Mouse (Mus musculus) heart, embryonic 15.5 days (tissue): ENCODE results near the gene Slc4a5. TPM values are rescaled to one million over a fixed set of nuclear protein-coding genes. Genes with fewer than 3 reads are reported as not detected.

Experiments
- ATAC-seq: fragments of 200-750 bp; cut with Nextera tagmentation; replicated peaks from 2 replicates; pipeline ENCODE4 v1.8.0; 2017; ENCODE audit warnings: low read depth, moderate TSS enrichment; ENCODE audit not compliant: insufficient number of reproducible peaks, insufficient read depth, low FRiP score
- H3K27ac ChIP-seq: fragments of 300-500 bp; sonication (generic); 2 replicates; pipeline ENCODE4 v1.5.1; 2015; ENCODE audit warnings: mild to moderate bottlenecking, inconsistent platforms
- H3K27me3 ChIP-seq: fragments of 300-500 bp; sonication (generic); 2 replicates; pipeline ENCODE4 v1.6.1; 2015; ENCODE audit warnings: inconsistent platforms
- H3K36me3 ChIP-seq: fragments of 300-500 bp; sonication (generic); 2 replicates; pipeline ENCODE4 v1.6.1; 2015; ENCODE audit warnings: mild to moderate bottlenecking, inconsistent platforms
- H3K4me1 ChIP-seq: fragments of 300-500 bp; sonication (generic); replicated peaks from 2 replicates; pipeline ENCODE4 v1.6.1; 2015; ENCODE audit warnings: inconsistent platforms
- H3K4me2 ChIP-seq: fragments of 300-500 bp; sonication (generic); 2 replicates; pipeline ENCODE4 v1.6.1; 2015; ENCODE audit warnings: inconsistent platforms, mild to moderate bottlenecking, moderate library complexity
- H3K4me3 ChIP-seq: fragments of 300-500 bp; sonication (generic); 2 replicates; pipeline ENCODE4 v1.5.1; 2015; ENCODE audit warnings: mild to moderate bottlenecking, inconsistent platforms
- H3K9ac ChIP-seq: fragments of 300-500 bp; sonication (generic); 2 replicates; pipeline ENCODE4 v1.6.1; 2015; ENCODE audit warnings: mild to moderate bottlenecking, inconsistent platforms
- H3K9me3 ChIP-seq: fragments of 300-500 bp; sonication (generic); replicated peaks from 2 replicates; pipeline ENCODE4 v1.6.1; 2016; ENCODE audit warnings: inconsistent platforms
- WGBS: fragments of 180-500 bp; shearing (Covaris S2); methylation state at CpG from one replicate; pipeline ENCODE4 v1.1.7; 2015; ENCODE audit warnings: mixed read lengths; 5-methylcytosine and 5-hydroxymethylcytosine counted together
- polyA plus RNA-seq: library from polyadenylated mRNA; unstranded; fragments of >200 nt; fragmentation: Nextera tagmentation; extraction: Ambion mirVana; gene quantifications from 2 replicates; pipeline ENCODE4 v1.2.1, GENCODE M21; 2015

The Slc4a5 gene
- polyA plus RNA-seq, 1 experiment from 2014 or later: 0.28 TPM

GRCm38 (mm10) chr6:83268144-83269010 lies 48.7 kb downstream of the Slc4a5 start:
- Histone ChIP-seq H3K4me3 (peak overlapping the region; percentile 51), H3K27me3 (0 out of 2 replicates have a peak, but pooled peaks cover 2% of the 10 kb centered on the region), H3K36me3 (no peaks in the 10 kb centered on the region), H3K4me2 (peak overlapping the region; percentile 59), H3K9ac (peak overlapping the region; percentile 46), H3K27ac (peak overlapping the region; percentile 56), H3K4me1 (peaks cover 7% of the 10 kb centered on the region), H3K9me3 (no peaks in the 10 kb centered on the region)
- 2% methylated on average over 28 of the region's 28 CpGs for WGBS
- ATAC-seq: peak; percentile 92

- 76% methylated on average over 11 of the region's 11 CpGs for WGBS
- no peak overlapping the region for H3K27ac ChIP-seq
- no peak for ATAC-seq
- no peak overlapping the region for H3K9ac ChIP-seq
- peaks cover 12% of the 10 kb centered on the region for H3K27me3 ChIP-seq
- no peaks in the 10 kb centered on the region for H3K9me3 ChIP-seq
- no peaks in the 10 kb centered on the region for H3K36me3 ChIP-seq
- H3K4me1 ChIP-seq: no peaks in the 10 kb centered on the region
- no peak overlapping the region for H3K4me3 ChIP-seq
- no peak overlapping the region for H3K4me2 ChIP-seq
These were observed 54.1 kb downstream of the Slc4a5 start for GRCm38 (mm10) chr6:83273733-83274132.

- Histone ChIP-seq H3K27ac (no peak overlapping the region), H3K36me3 (no peaks in the 10 kb centered on the region), H3K4me2 (no peak overlapping the region), H3K9ac (no peak overlapping the region), H3K9me3 (no peaks in the 10 kb centered on the region), H3K4me3 (no peak overlapping the region), H3K27me3 (peaks cover 10% of the 10 kb centered on the region), H3K4me1 (no peaks in the 10 kb centered on the region)
- no peak for ATAC-seq
- 62% methylated on average over 13 of the region's 13 CpGs for WGBS
These were observed 57.5 kb downstream of the Slc4a5 start for GRCm38 (mm10) chr6:83277151-83277550.

- Histone ChIP-seq H3K27me3 (peaks cover 10% of the 10 kb centered on the region), H3K4me2 (no peak overlapping the region), H3K9ac (no peak overlapping the region), H3K27ac (no peak overlapping the region), H3K4me3 (no peak overlapping the region), H3K36me3 (no peaks in the 10 kb centered on the region), H3K9me3 (no peaks in the 10 kb centered on the region), H3K4me1 (no peaks in the 10 kb centered on the region)
- no peak for ATAC-seq
- 17% methylated on average over 2 of the region's 2 CpGs for WGBS
These were observed 59.3 kb downstream of the Slc4a5 start for GRCm38 (mm10) chr6:83278881-83279280.

GRCm38 (mm10) chr6:83280256-83280955 lies 60.8 kb downstream of the Slc4a5 start:
- no peaks in the 10 kb centered on the region for H3K4me1 ChIP-seq
- 78% methylated on average over 8 of the region's 8 CpGs for WGBS
- no peaks in the 10 kb centered on the region for H3K36me3 ChIP-seq
- H3K4me3 ChIP-seq: no peak overlapping the region
- peaks cover 8% of the 10 kb centered on the region for H3K27me3 ChIP-seq
- no peak overlapping the region for H3K27ac ChIP-seq
- H3K9me3 ChIP-seq: no peaks in the 10 kb centered on the region
- H3K4me2 ChIP-seq: no peak overlapping the region
- ATAC-seq: no peak
- H3K9ac ChIP-seq: no peak overlapping the region

- WGBS: 70% methylated on average over 7 of the region's 7 CpGs
- H3K4me1 ChIP-seq: no peaks in the 10 kb centered on the region
- H3K36me3 ChIP-seq: no peaks in the 10 kb centered on the region
- no peaks in the 10 kb centered on the region for H3K9me3 ChIP-seq
- no peak overlapping the region for H3K27ac ChIP-seq
- no peak overlapping the region for H3K4me3 ChIP-seq
- no peak overlapping the region for H3K9ac ChIP-seq
- H3K4me2 ChIP-seq: no peak overlapping the region
- no peak for ATAC-seq
- no peaks in the 10 kb centered on the region for H3K27me3 ChIP-seq
These were observed 81.0 kb downstream of the Slc4a5 start for GRCm38 (mm10) chr6:83300447-83301229.

- no peaks in the 10 kb centered on the region for H3K4me1 ChIP-seq
- H3K4me2 ChIP-seq: no peak overlapping the region
- no peak overlapping the region for H3K4me3 ChIP-seq
- no peaks in the 10 kb centered on the region for H3K9me3 ChIP-seq
- 71% methylated on average over 2 of the region's 2 CpGs for WGBS
- H3K27me3 ChIP-seq: no peaks in the 10 kb centered on the region
- H3K36me3 ChIP-seq: no peaks in the 10 kb centered on the region
- H3K9ac ChIP-seq: no peak overlapping the region
- H3K27ac ChIP-seq: no peak overlapping the region
- no peak for ATAC-seq
These were observed 81.7 kb downstream of the Slc4a5 start for GRCm38 (mm10) chr6:83301294-83301693.

GRCm38 (mm10) chr6:83302264-83302663 lies 82.6 kb downstream of the Slc4a5 start:
- H3K4me3 ChIP-seq: no peak overlapping the region
- WGBS: 77% methylated on average over 5 of the region's 5 CpGs
- no peaks in the 10 kb centered on the region for H3K9me3 ChIP-seq
- H3K27ac ChIP-seq: no peak overlapping the region
- no peak overlapping the region for H3K9ac ChIP-seq
- no peaks in the 10 kb centered on the region for H3K27me3 ChIP-seq
- H3K4me2 ChIP-seq: no peak overlapping the region
- 0 out of 2 replicates have a peak, but pooled peaks cover 4% of the 10 kb centered on the region for H3K36me3 ChIP-seq
- ATAC-seq: no peak; the same call in 1 of the 2 replicates
- no peaks in the 10 kb centered on the region for H3K4me1 ChIP-seq

- Histone ChIP-seq H3K9me3 (no peaks in the 10 kb centered on the region), H3K9ac (no peak overlapping the region), H3K27ac (no peak overlapping the region), H3K4me3 (no peak overlapping the region), H3K27me3 (no peaks in the 10 kb centered on the region), H3K4me2 (no peak overlapping the region), H3K36me3 (peaks cover 4% of the 10 kb centered on the region; the same call in 1 of the 2 replicates), H3K4me1 (no peaks in the 10 kb centered on the region)
- WGBS: 88% methylated on average over 7 of the region's 7 CpGs
- no peak for ATAC-seq
These were observed 89.4 kb downstream of the Slc4a5 start for GRCm38 (mm10) chr6:83309017-83309416.

GRCm38 (mm10) chr6:83311206-83311605 lies 91.6 kb downstream of the Slc4a5 start:
- 89% methylated on average over 11 of the region's 11 CpGs for WGBS
- Histone ChIP-seq H3K36me3 (peaks cover 4% of the 10 kb centered on the region; the same call in 1 of the 2 replicates), H3K9ac (no peak overlapping the region), H3K4me3 (no peak overlapping the region), H3K27me3 (no peaks in the 10 kb centered on the region), H3K9me3 (no peaks in the 10 kb centered on the region), H3K4me1 (no peaks in the 10 kb centered on the region), H3K4me2 (no peak overlapping the region), H3K27ac (no peak overlapping the region)
- ATAC-seq: no peak

- Histone ChIP-seq H3K27me3 (no peaks in the 10 kb centered on the region), H3K27ac (no peak overlapping the region), H3K4me1 (peaks cover 3% of the 10 kb centered on the region; the same call in 1 of the 2 replicates), H3K9me3 (no peaks in the 10 kb centered on the region), H3K4me3 (no peak overlapping the region), H3K9ac (no peak overlapping the region), H3K4me2 (no peak overlapping the region), H3K36me3 (no peaks in the 10 kb centered on the region; the same call in 1 of the 2 replicates)
- no peak for ATAC-seq
- 76% methylated on average over 7 of the region's 7 CpGs for WGBS
These were observed 92.4 kb downstream of the Slc4a5 start for GRCm38 (mm10) chr6:83312021-83312420.
